Mouse (Mus musculus) myocyte (in vitro differentiated cells): ENCODE results near the gene Tuba3a.

Experiments
- CEBPB ChIP-seq: IDR thresholded peaks from 2 replicates; pipeline ENCODE4 v1.6.1; 2011; ENCODE audit warnings: mild to moderate bottlenecking, moderate library complexity; ENCODE audit not compliant: poor library complexity, insufficient read depth, severe bottlenecking
- E2F4 ChIP-seq: IDR thresholded peaks from one replicate; pipeline ENCODE4 v1.6.1; 2011; ENCODE audit warnings: mild to moderate bottlenecking, control low read depth, moderate library complexity; ENCODE audit not compliant: insufficient read depth
- MAX ChIP-seq: IDR thresholded peaks from one replicate; pipeline ENCODE4 v1.6.1; 2011; ENCODE audit warnings: low read depth, mild to moderate bottlenecking, control low read depth
- MYOD1 ChIP-seq, 3 experiments: IDR thresholded peaks; one replicate each; pipeline ENCODE4 v1.6.1; 2011; ENCODE audit warnings: control low read depth in 2 of 3, low read depth in 2 of 3, mild to moderate bottlenecking in 2 of 3, moderate library complexity in 1 of 3; ENCODE audit not compliant: insufficient read length in 2 of 3, control insufficient read depth in 1 of 3
- MYOG ChIP-seq, 3 experiments: IDR thresholded peaks; one replicate each; pipeline ENCODE4 v1.6.1; 2011; ENCODE audit warnings: control low read depth in 2 of 3, low read depth in 2 of 3, mild to moderate bottlenecking in 2 of 3; ENCODE audit not compliant: insufficient read length in 2 of 3, control insufficient read depth in 1 of 3, insufficient read depth in 1 of 3
- POLR2A ChIP-seq: IDR thresholded peaks from one replicate; pipeline ENCODE4 v1.6.1; 2011; ENCODE audit warnings: low read depth, mild to moderate bottlenecking, control low read depth, moderate library complexity; ENCODE audit not compliant: insufficient read length
- POLR2AphosphoS2 ChIP-seq: IDR thresholded peaks from one replicate; pipeline ENCODE4 v1.6.1; 2011; ENCODE audit warnings: low read depth, control low read depth; ENCODE audit not compliant: insufficient read length
- TCF12 ChIP-seq: IDR thresholded peaks from one replicate; pipeline ENCODE4 v1.6.1; 2011; ENCODE audit warnings: mild to moderate bottlenecking, control low read depth; ENCODE audit not compliant: poor library complexity, insufficient read depth, severe bottlenecking
- USF1 ChIP-seq: IDR thresholded peaks from one replicate; pipeline ENCODE4 v1.6.1; 2011; ENCODE audit warnings: low read depth, mild to moderate bottlenecking, control low read depth, moderate library complexity

DNA sequence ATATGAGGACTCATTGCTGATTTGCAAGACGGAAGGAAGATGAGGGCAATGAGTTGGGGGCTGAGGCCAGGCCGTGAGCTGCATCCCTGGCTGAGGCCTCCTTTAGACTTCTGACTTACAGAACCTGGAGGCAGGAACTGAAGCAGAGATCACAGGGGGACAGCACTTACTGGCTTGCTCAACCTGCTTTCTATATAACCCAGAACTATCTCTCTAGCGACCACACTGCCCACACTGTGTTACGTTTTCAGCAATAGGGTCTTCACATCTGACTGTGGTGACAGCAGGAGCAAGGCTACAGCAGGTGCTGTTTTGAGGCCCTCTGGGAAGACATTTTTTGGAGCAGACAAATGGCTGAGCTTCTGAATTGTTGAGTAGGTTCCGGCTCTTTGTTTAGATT is 45.2 kb downstream of the Tuba3a start:
- TF ChIP-seq POLR2A (no peak), CEBPB (no peak), USF1 (no peak), E2F4 (no peak), MYOG (IDR thresholded peaks at IDR 0.05; ENCODE audit: control insufficient read depth in 1 of 3, insufficient read depth in 1 of 3, insufficient read length in 2 of 3, low read depth in 2 of 3) (no peak), MAX (no peak), POLR2AphosphoS2 (no peak), TCF12 (no peak), MYOD1 (IDR thresholded peaks at IDR 0.05; ENCODE audit: control insufficient read depth in 1 of 3, insufficient read length in 2 of 3, low read depth in 2 of 3) (no peak)
